Mouse (Mus musculus): ENCODE results near the gene Ick. TPM values are rescaled to one million over a fixed set of nuclear protein-coding genes. Genes with fewer than 3 reads are reported as not detected.
A peak's percentile ranks its signal among the peaks of the same experiment; 100 is the strongest.
"Not testable (repeated sequence)": the region's sequence is repeated elsewhere in the genome, so short reads cannot be mapped to it uniquely, and the experiment has no call there.

Ick gene
- total and polyA plus RNA-seq, 3 experiments, result 7.8 to 14.0 (median 12.5) TPM

- Histone ChIP-seq H3K27ac (peak overlapping the region; percentile 87), H3K9ac (ENCODE audit: low read depth, low read length) (no peak overlapping the region), H3K36me3 (ENCODE audit: control insufficient read depth, insufficient read depth, low read length) (peaks cover 25% of the 10 kb centered on the region)
Measured at GRCm38 (mm10) chr9:78138044-78138676, 29.2 kb downstream of the Ick start.

GRCm38 (mm10) chr9:78139463-78139862, 30.5 kb downstream of the Ick start:
- peak in 1 of 2 experiments; percentile 57 for DNase-seq
- 62% methylated on average over 4 of the region's 4 CpGs for WGBS
- Histone ChIP-seq H3K27ac (peak overlapping the region; percentile 87), H3K4me1 (ENCODE audit: control insufficient read depth, insufficient read depth, low read length) (peaks cover 9% of the 10 kb centered on the region), H3K79me2 (replicated peaks; ENCODE audit: control insufficient read depth, insufficient read depth, low read length) (no peaks in the 10 kb centered on the region), H3K36me3 (ENCODE audit: control insufficient read depth, insufficient read depth, low read length) (peaks cover 20% of the 10 kb centered on the region), H3K27me3 (ENCODE audit: control insufficient read depth, insufficient read depth, low read length) (no peaks in the 10 kb centered on the region), H3K4me3 (no peak overlapping the region), H3K9ac (ENCODE audit: low read depth, low read length) (peak overlapping the region; percentile 55; the same call in 1 of the 2 replicates)
- intact Hi-C loops (cut with DNase I), result loop anchor here (2.0 kb wide), 1 partner anchor 25 kb away; no protein-coding TSS in a partner anchor
- no peak for TF ChIP-seq CTCF (IDR thresholded peaks at IDR 0.05)
- no peak for TF ChIP-seq EP300 (IDR thresholded peaks at IDR 0.05; ENCODE audit: insufficient read depth, low read depth, low read length)
- no peak for TF ChIP-seq POLR2A (IDR thresholded peaks at IDR 0.05; ENCODE audit: insufficient read depth, low read depth, low read length)

More at GRCm38 (mm10) chr9:78138044-78138676, 29.2 kb downstream of the Ick start:
- 70% methylated on average over 9 of the region's 9 CpGs for WGBS
- TF ChIP-seq POLR2A (IDR thresholded peaks at IDR 0.05; ENCODE audit: insufficient read depth, low read depth, low read length) (no peak), EP300 (IDR thresholded peaks at IDR 0.05; ENCODE audit: insufficient read depth, low read depth, low read length) (peak; percentile 54; the same call in 1 of the 2 replicates)
- H3K4me1 ChIP-seq (ENCODE audit: control insufficient read depth, insufficient read depth, low read length), result peaks cover 12% of the 10 kb centered on the region
- no peaks in the 10 kb centered on the region for H3K27me3 ChIP-seq (ENCODE audit: control insufficient read depth, insufficient read depth, low read length)
- H3K4me3 ChIP-seq, result no peak overlapping the region
- peak; percentile 53 to 59 for DNase-seq
- no peaks in the 10 kb centered on the region for H3K79me2 ChIP-seq (replicated peaks; ENCODE audit: control insufficient read depth, insufficient read depth, low read length)
- intact Hi-C loops (cut with DNase I), result loop anchor here (2.0 kb wide), 1 partner anchor 23 kb away; no protein-coding TSS in a partner anchor

GRCm38 (mm10) chr9:78146099-78146498, 37.1 kb downstream of the Ick start:
- Histone ChIP-seq H3K27ac (no peak overlapping the region; the same call in 1 of the 2 replicates), H3K36me3 (ENCODE audit: control insufficient read depth, insufficient read depth, low read length) (peaks cover 1% of the 10 kb centered on the region), H3K4me3 (no peak overlapping the region), H3K4me1 (ENCODE audit: control insufficient read depth, insufficient read depth, low read length) (peaks cover 4% of the 10 kb centered on the region), H3K9ac (ENCODE audit: low read depth, low read length) (no peak overlapping the region), H3K27me3 (ENCODE audit: control insufficient read depth, insufficient read depth, low read length) (no peaks in the 10 kb centered on the region), H3K79me2 (replicated peaks; ENCODE audit: control insufficient read depth, insufficient read depth, low read length) (no peaks in the 10 kb centered on the region)
- TF ChIP-seq POLR2A (IDR thresholded peaks at IDR 0.05; ENCODE audit: insufficient read depth, low read depth, low read length), result no peak
- TF ChIP-seq EP300 (IDR thresholded peaks at IDR 0.05; ENCODE audit: insufficient read depth, low read depth, low read length), result no peak
- no peak for TF ChIP-seq CTCF (IDR thresholded peaks at IDR 0.05)
- WGBS, result 59% methylated on average over 4 of the region's 4 CpGs
- no peak for DNase-seq
- intact Hi-C loops (cut with DNase I), result no loop called here

GRCm38 (mm10) chr9:78146627-78147026, 37.6 kb downstream of the Ick start:
- Histone ChIP-seq H3K36me3 (ENCODE audit: control insufficient read depth, insufficient read depth, low read length) (no peaks in the 10 kb centered on the region; the same call in none of the 2 replicates), H3K27ac (no peak overlapping the region), H3K79me2 (replicated peaks; ENCODE audit: control insufficient read depth, insufficient read depth, low read length) (no peaks in the 10 kb centered on the region), H3K9ac (ENCODE audit: low read depth, low read length) (no peak overlapping the region), H3K27me3 (ENCODE audit: control insufficient read depth, insufficient read depth, low read length) (no peaks in the 10 kb centered on the region), H3K4me3 (no peak overlapping the region), H3K4me1 (ENCODE audit: control insufficient read depth, insufficient read depth, low read length) (peaks cover 4% of the 10 kb centered on the region)
- 92% methylated on average over 6 of the region's 6 CpGs for WGBS
- intact Hi-C loops (cut with DNase I), result no loop called here
- no peak for TF ChIP-seq EP300 (IDR thresholded peaks at IDR 0.05; ENCODE audit: insufficient read depth, low read depth, low read length)
- TF ChIP-seq POLR2A (IDR thresholded peaks at IDR 0.05; ENCODE audit: insufficient read depth, low read depth, low read length), result no peak
- TF ChIP-seq CTCF (IDR thresholded peaks at IDR 0.05), result no peak
- DNase-seq, result no peak

GRCm38 (mm10) chr9:78148149-78148548, 39.2 kb downstream of the Ick start:
- no peak for DNase-seq
- intact Hi-C loops (cut with DNase I), result no loop called here
- WGBS, result 86% methylated on average over 6 of the region's 6 CpGs
- no peaks in the 10 kb centered on the region; the same call in none of the 2 replicates for H3K36me3 ChIP-seq (ENCODE audit: control insufficient read depth, insufficient read depth, low read length)
- no peaks in the 10 kb centered on the region for H3K27me3 ChIP-seq (ENCODE audit: control insufficient read depth, insufficient read depth, low read length)
- H3K4me1 ChIP-seq (ENCODE audit: control insufficient read depth, insufficient read depth, low read length), result peaks cover 4% of the 10 kb centered on the region
- no peak overlapping the region for H3K4me3 ChIP-seq
- H3K9ac ChIP-seq (ENCODE audit: low read depth, low read length), result no peak overlapping the region
- no peak overlapping the region for H3K27ac ChIP-seq
- H3K79me2 ChIP-seq (replicated peaks; ENCODE audit: control insufficient read depth, insufficient read depth, low read length), result no peaks in the 10 kb centered on the region
- no peak for TF ChIP-seq POLR2A (IDR thresholded peaks at IDR 0.05; ENCODE audit: insufficient read depth, low read depth, low read length)
- TF ChIP-seq EP300 (IDR thresholded peaks at IDR 0.05; ENCODE audit: insufficient read depth, low read depth, low read length), result no peak
- no peak for TF ChIP-seq CTCF (IDR thresholded peaks at IDR 0.05)

- WGBS, result 79% methylated on average over 2 of the region's 2 CpGs
- H3K27me3 ChIP-seq (ENCODE audit: control insufficient read depth, insufficient read depth, low read length); H3K79me2 ChIP-seq (replicated peaks; ENCODE audit: control insufficient read depth, insufficient read depth, low read length); H3K9ac ChIP-seq (ENCODE audit: low read depth, low read length); intact Hi-C loops (cut with DNase I); H3K4me1 ChIP-seq (ENCODE audit: control insufficient read depth, insufficient read depth, low read length); H3K4me3 ChIP-seq; H3K27ac ChIP-seq; DNase-seq; H3K36me3 ChIP-seq (ENCODE audit: control insufficient read depth, insufficient read depth, low read length): not testable (repeated sequence)
Measured at GRCm38 (mm10) chr9:78149770-78150169, 40.8 kb downstream of the Ick start.
